Mouse (Mus musculus) liver, postnatal 0 days (tissue): ENCODE results near the gene Ccl4. TPM values are rescaled to one million over a fixed set of nuclear protein-coding genes. Genes with fewer than 3 reads are reported as not detected.
A peak's percentile ranks its signal among the peaks of the same experiment; 100 is the strongest.

Experiments
- ATAC-seq: fragments of 200-750 bp; cut with Nextera tagmentation; 2 replicates; pipeline ENCODE4 v1.8.0; 2017; ENCODE audit warnings: mild to moderate bottlenecking, moderate library complexity
- DNase-seq: peaks from one replicate; pipeline ENCODE4 v3.0.0-alpha.2; 2016
- H3K27ac ChIP-seq: fragments of 300-500 bp; sonication (generic); 2 replicates; pipeline ENCODE4 v1.5.1; 2014; ENCODE audit warnings: antibody characterized with exemption, moderate library complexity, mild to moderate bottlenecking, low read depth
- H3K27me3 ChIP-seq: fragments of 300-500 bp; sonication (generic); 2 replicates; pipeline ENCODE4 v1.6.1; 2014; ENCODE audit warnings: low read length, control low read depth, mixed read lengths; ENCODE audit not compliant: insufficient read depth
- H3K36me3 ChIP-seq: fragments of 300-500 bp; sonication (generic); replicated peaks from 2 replicates; pipeline ENCODE4 v1.6.1; 2014; ENCODE audit warnings: mild to moderate bottlenecking, control low read depth, low read length, moderate library complexity, mixed read lengths; ENCODE audit not compliant: insufficient read depth
- H3K4me1 ChIP-seq: fragments of 300-500 bp; sonication (generic); 2 replicates; pipeline ENCODE4 v1.6.1; 2014; ENCODE audit warnings: antibody characterized with exemption, mild to moderate bottlenecking, control low read depth; ENCODE audit not compliant: insufficient read depth
- H3K4me2 ChIP-seq: fragments of 300-500 bp; sonication (generic); 2 replicates; pipeline ENCODE4 v1.6.1; 2014; ENCODE audit warnings: low read depth, mild to moderate bottlenecking, low read length, moderate library complexity, mixed read lengths
- H3K4me3 ChIP-seq: fragments of 300-500 bp; sonication (generic); 2 replicates; pipeline ENCODE4 v1.5.1; 2014; ENCODE audit warnings: low read depth, low read length
- H3K9ac ChIP-seq: fragments of 300-500 bp; sonication (generic); replicated peaks from 2 replicates; pipeline ENCODE4 v1.6.1; 2014; ENCODE audit warnings: mild to moderate bottlenecking, moderate library complexity
- H3K9me3 ChIP-seq: fragments of 300-500 bp; sonication (generic); 2 replicates; pipeline ENCODE4 v1.6.1; 2016; ENCODE audit warnings: mild to moderate bottlenecking, control low read depth, low read length, mixed read lengths
- CTCF ChIP-seq: sonication (generic); IDR thresholded peaks from 2 replicates; pipeline ENCODE4 v1.5.1; 2016; ENCODE audit warnings: antibody characterized with exemption, low read depth
- EP300 ChIP-seq: IDR thresholded peaks from 2 replicates; pipeline ENCODE4 v1.6.1; 2016; ENCODE audit warnings: antibody characterized with exemption, low read depth, mild to moderate bottlenecking
- WGBS: fragments of 180-500 bp; shearing (Covaris S2); extraction: QIAGEN DNeasy Blood & Tissue Kit; methylation state at CpG from one replicate; pipeline ENCODE4 v1.1.7; 2014; ENCODE audit not compliant: insufficient replicate concordance; 5-methylcytosine and 5-hydroxymethylcytosine counted together
- polyA plus RNA-seq: library from polyadenylated mRNA; unstranded; fragments of >200 nt; fragmentation: Nextera tagmentation; extraction: Ambion mirVana; gene quantifications from 2 replicates; pipeline ENCODE4 v1.2.1, GENCODE M21; 2015

The Ccl4 gene
- polyA plus RNA-seq, 1 experiment from 2014 or later: 1.6 TPM

GRCm38 (mm10) chr11:83657508-83657907, 4.9 kb upstream of the Ccl4 start:
- Histone ChIP-seq H3K27ac (no peak overlapping the region), H3K27me3 (no peaks in the 10 kb centered on the region), H3K9me3 (no peaks in the 10 kb centered on the region), H3K4me2 (no peak overlapping the region), H3K4me1 (no peaks in the 10 kb centered on the region), H3K4me3 (no peak overlapping the region), H3K36me3 (no peaks in the 10 kb centered on the region), H3K9ac (no peak overlapping the region)
- ATAC-seq (no peak), DNase-seq (no peak)
- WGBS: 61% methylated on average over 3 of the region's 3 CpGs
- TF ChIP-seq CTCF: no peak
- no peak for TF ChIP-seq EP300

GRCm38 (mm10) chr11:83658797-83659196, 3.6 kb upstream of the Ccl4 start:
- no peak overlapping the region for H3K9ac ChIP-seq
- no peaks in the 10 kb centered on the region for H3K27me3 ChIP-seq
- DNase-seq (no peak), ATAC-seq (no peak)
- TF ChIP-seq CTCF: no peak
- TF ChIP-seq EP300: no peak
- no peaks in the 10 kb centered on the region for H3K9me3 ChIP-seq
- peaks cover 5% of the 10 kb centered on the region; the same call in 1 of the 2 replicates for H3K4me1 ChIP-seq
- H3K36me3 ChIP-seq: no peaks in the 10 kb centered on the region
- H3K4me2 ChIP-seq: no peak overlapping the region
- no peak overlapping the region for H3K27ac ChIP-seq
- 29% methylated on average over 6 of the region's 6 CpGs for WGBS
- H3K4me3 ChIP-seq: no peak overlapping the region

GRCm38 (mm10) chr11:83663532-83663931, 1.1 kb downstream of the Ccl4 start:
- TF ChIP-seq CTCF (no peak), EP300 (no peak)

GRCm38 (mm10) chr11:83671743-83672142, 9.4 kb downstream of the Ccl4 start:
- Histone ChIP-seq H3K4me3 (no peak overlapping the region), H3K4me1 (no peaks in the 10 kb centered on the region), H3K9ac (no peak overlapping the region), H3K4me2 (no peak overlapping the region), H3K27ac (no peak overlapping the region), H3K9me3 (no peaks in the 10 kb centered on the region), H3K27me3 (no peaks in the 10 kb centered on the region), H3K36me3 (no peaks in the 10 kb centered on the region)
- DNase-seq: peak; percentile 18
- no peak for TF ChIP-seq EP300
- TF ChIP-seq CTCF: no peak
- peak; percentile 68; the same call in 1 of the 2 replicates for ATAC-seq

More at GRCm38 (mm10) chr11:83663532-83663931, 1.1 kb downstream of the Ccl4 start:
- no peak overlapping the region for H3K27ac ChIP-seq
- no peaks in the 10 kb centered on the region for H3K9me3 ChIP-seq
- 18% methylated on average over 5 of the region's 5 CpGs for WGBS
- H3K4me1 ChIP-seq: peaks cover 5% of the 10 kb centered on the region; the same call in 1 of the 2 replicates
- H3K4me3 ChIP-seq: no peak overlapping the region
- no peaks in the 10 kb centered on the region for H3K27me3 ChIP-seq
- H3K36me3 ChIP-seq: no peaks in the 10 kb centered on the region
- no peak overlapping the region for H3K4me2 ChIP-seq
- ATAC-seq (peak; percentile 66), DNase-seq (peak; percentile 16)
- no peak overlapping the region for H3K9ac ChIP-seq

- H3K4me3 ChIP-seq: no peak overlapping the region
- no peak for ATAC-seq
- WGBS: 72% methylated on average over 1 of the region's 1 CpGs
- no peak overlapping the region for H3K4me2 ChIP-seq
- H3K27me3 ChIP-seq: no peaks in the 10 kb centered on the region
- no peaks in the 10 kb centered on the region for H3K4me1 ChIP-seq
- no peaks in the 10 kb centered on the region for H3K36me3 ChIP-seq
- no peak overlapping the region for H3K9ac ChIP-seq
- H3K9me3 ChIP-seq: no peaks in the 10 kb centered on the region
- no peak overlapping the region for H3K27ac ChIP-seq
- no peak for DNase-seq
- TF ChIP-seq CTCF: no peak
- no peak for TF ChIP-seq EP300
These were observed 13.3 kb downstream of the Ccl4 start for GRCm38 (mm10) chr11:83675665-83676064.

- Histone ChIP-seq H3K4me3 (no peak overlapping the region), H3K9ac (no peak overlapping the region), H3K36me3 (no peaks in the 10 kb centered on the region), H3K27ac (no peak overlapping the region), H3K27me3 (no peaks in the 10 kb centered on the region), H3K4me1 (no peaks in the 10 kb centered on the region), H3K9me3 (no peaks in the 10 kb centered on the region), H3K4me2 (no peak overlapping the region)
- WGBS: 66% methylated on average over 1 of the region's 1 CpGs
- no peak for DNase-seq
- TF ChIP-seq CTCF (no peak), EP300 (no peak)
- no peak for ATAC-seq
These were observed 27.5 kb downstream of the Ccl4 start for GRCm38 (mm10) chr11:83689918-83690317.

- Histone ChIP-seq H3K27ac (no peak overlapping the region), H3K9ac (no peak overlapping the region), H3K27me3 (no peaks in the 10 kb centered on the region), H3K36me3 (no peaks in the 10 kb centered on the region), H3K4me3 (no peak overlapping the region), H3K4me2 (no peak overlapping the region), H3K4me1 (no peaks in the 10 kb centered on the region), H3K9me3 (no peaks in the 10 kb centered on the region)
- DNase-seq: no peak
- 37% methylated on average over 1 of the region's 1 CpGs for WGBS
- no peak for ATAC-seq
- TF ChIP-seq CTCF: no peak
- no peak for TF ChIP-seq EP300
These were observed 29.6 kb downstream of the Ccl4 start for GRCm38 (mm10) chr11:83692008-83692407.
